Mouse (Mus musculus) frontal cortex, postnatal 10 days (tissue): ENCODE results near the gene Xlr3b.
A peak's percentile ranks its signal among the peaks of the same experiment; 100 is the strongest.
"Not testable (repeated sequence)": the region's sequence is repeated elsewhere in the genome, so short reads cannot be mapped to it uniquely, and the experiment has no call there.

Experiments used
- DNase-seq, 2 experiments: peaks; one replicate each; pipeline ENCODE4 v3.0.0; 2022; ENCODE audit warnings: low spot score in 2 of 2, mixed read lengths in 1 of 2

Gene Xlr3b

GRCm38 (mm10) chrX:73191934-73192333, at the start of gene Xlr3b:
Gene Xlr3b (plus strand): TSS chrX:73192207.
- DNase-seq, result peak in 1 of 2 experiments; percentile 6

- not testable (repeated sequence) for DNase-seq
Measured at GRCm38 (mm10) chrX:73143218-73143618, 48.8 kb upstream of the Xlr3b start.

- DNase-seq, result not testable (repeated sequence)
Measured at GRCm38 (mm10) chrX:73148496-73148895, 43.5 kb upstream of the Xlr3b start, which contains the start of gene Xlr5b. Gene Xlr5b (plus strand): TSS chrX:73148796.

GRCm38 (mm10) chrX:73149350-73149749, 42.7 kb upstream of the Xlr3b start, which contains the start of gene DXBay18:
Gene DXBay18 (minus strand): TSS chrX:73149450.
- not testable (repeated sequence) for DNase-seq

- not testable (repeated sequence) for DNase-seq
Measured at GRCm38 (mm10) chrX:73176889-73177288, 15.1 kb upstream of the Xlr3b start, which contains the start of gene Spin2d. Gene Spin2d (minus strand): TSS chrX:73176989.

GRCm38 (mm10) chrX:73213819-73214564, 22.0 kb downstream of the Xlr3b start, which contains the start of gene Xlr4b:
Gene Xlr4b (plus strand): TSS chrX:73214333.
- DNase-seq, result not testable (repeated sequence)

- no peak for DNase-seq
Measured at GRCm38 (mm10) chrX:73225365-73225764, 33.4 kb downstream of the Xlr3b start.

GRCm38 (mm10) chrX:73227914-73228605, 36.1 kb downstream of the Xlr3b start, which contains the start of gene F8a:
Gene F8a (plus strand): TSS chrX:73228291.
- DNase-seq, result peak; percentile 63 to 71

- DNase-seq, result peak; percentile 43 to 50
Measured at GRCm38 (mm10) chrX:73228606-73229214, 36.7 kb downstream of the Xlr3b start.

GRCm38 (mm10) chrX:73229288-73229687, 37.3 kb downstream of the Xlr3b start:
- no peak for DNase-seq

GRCm38 (mm10) chrX:73242821-73243325, 50.9 kb downstream of the Xlr3b start, which contains the start of gene Xlr4c:
Gene Xlr4c (minus strand): TSS chrX:73243130.
- DNase-seq, result not testable (repeated sequence)
